Mouse (Mus musculus): Measurements from ENCODE around the gene Elp5. TPM values are rescaled to one million over a fixed set of nuclear protein-coding genes. Genes with fewer than 3 reads are reported as not detected.
A peak's percentile ranks its signal among the peaks of the same experiment; 100 is the strongest.

The Elp5 gene
- polyA plus RNA-seq, 1 experiment from 2014 or later = 76.4 TPM

DNA sequence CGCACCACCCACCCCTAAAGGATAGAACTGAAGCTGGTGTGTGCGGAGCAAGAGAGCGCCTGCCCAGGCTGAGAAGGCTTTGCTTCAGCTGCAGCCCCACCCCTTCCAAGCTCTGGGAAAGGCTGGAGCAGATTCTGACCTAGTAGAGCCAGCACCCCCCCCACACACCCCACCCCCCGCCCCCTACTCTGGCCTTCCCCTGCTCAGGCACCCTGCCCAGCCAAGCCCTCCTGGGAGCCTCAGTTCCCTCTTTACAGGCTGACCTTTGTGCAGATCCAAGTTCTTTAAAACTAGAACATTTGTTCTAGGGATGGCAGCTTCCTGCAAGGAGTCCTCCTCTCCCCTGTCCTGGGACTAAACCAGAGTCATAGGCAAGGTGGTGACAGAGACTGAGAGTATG is 44.9 kb downstream of the Elp5 start:
- ATAC-seq (no peak), DNase-seq (ENCODE audit: low read depth, low spot score) (no peak)
- TF ChIP-seq CTCF (IDR thresholded peaks at IDR 0.05) = no peak
- ChIA-PET CTCF (interaction anchor here (0.9 to 3.7 kb wide), 4 partner anchors 11 to 60 kb away, joined by 3 to 26 read pairs (median 3); partner anchors contain the start of gene Slc2a4), POLR2A (interaction anchor here (1.1 to 2.0 kb wide), 2 partner anchors 14 to 17 kb away, joined by 3 to 7 read pairs; partner anchors contain the start of gene Eif5a)
- in situ Hi-C loops (cut with MboI; ENCODE audit: low pct_unique_long_range_greater_than_20kb) = loop anchor here (10.0 kb wide), 1 partner anchor 277 kb away; the partner anchor contains the start of gene Slc16a11
- peaks cover 9% of the 10 kb centered on the region for H3K27me3 ChIP-seq

- CTCF ChIA-PET = interaction anchor here (0.9 to 3.7 kb wide), 5 partner anchors 12 to 60 kb away, joined by 3 to 26 read pairs (median 3); partner anchors contain the start of genes Kctd11 and Slc2a4
- DNase-seq (ENCODE audit: low read depth, low spot score) = no peak
These were observed 45.5 kb downstream of the Elp5 start for GRCm38 (mm10) chr11:69936714-69937347.

DNA sequence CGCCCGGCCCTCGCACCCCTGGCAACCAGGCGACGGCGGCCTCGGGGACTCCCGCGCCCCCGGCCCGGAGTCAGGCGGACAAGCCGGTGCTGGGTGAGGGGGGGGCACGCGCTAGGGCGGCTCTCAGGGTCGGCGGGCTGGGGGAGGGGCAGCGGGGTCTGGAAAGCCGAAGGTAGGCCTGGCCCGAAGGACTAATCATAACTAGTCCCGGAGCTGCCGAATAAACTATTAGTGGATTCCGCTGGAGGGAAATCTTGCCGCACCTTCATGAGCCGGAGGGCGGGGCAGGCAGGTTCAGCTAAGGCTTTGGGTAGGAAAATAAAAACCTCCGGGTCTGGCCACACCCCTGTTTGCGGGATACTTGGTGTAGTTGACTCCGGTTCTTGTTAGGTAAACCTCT is 46.2 kb downstream of the Elp5 start:
- no peak for DNase-seq (ENCODE audit: low read depth, low spot score)
- CTCF ChIA-PET = interaction anchor here (1.3 to 3.7 kb wide), 2 partner anchors 12 to 55 kb away, joined by 3 to 26 read pairs; partner anchors contain the start of genes Kctd11 and Slc2a4
- no peak for ATAC-seq
- in situ Hi-C loops (cut with MboI; ENCODE audit: low pct_unique_long_range_greater_than_20kb) = loop anchor here (10.0 kb wide), 1 partner anchor 279 kb away; the partner anchor contains the start of gene Slc16a11
- POLR2A ChIA-PET = interaction anchor here (0.6 to 2.0 kb wide), 3 partner anchors 11 to 568 kb away, joined by 3 to 7 read pairs (median 3); partner anchors contain the start of gene Eif5a
- peaks cover 9% of the 10 kb centered on the region for H3K27me3 ChIP-seq
- no peak for TF ChIP-seq CTCF (IDR thresholded peaks at IDR 0.05)

More at GRCm38 (mm10) chr11:69936714-69937347, 45.5 kb downstream of the Elp5 start:
- ATAC-seq = no peak
- TF ChIP-seq CTCF (IDR thresholded peaks at IDR 0.05) = no peak
- in situ Hi-C loops (cut with MboI; ENCODE audit: low pct_unique_long_range_greater_than_20kb) = loop anchor here (10.0 kb wide), 1 partner anchor 278 kb away; the partner anchor contains the start of gene Slc16a11
- POLR2A ChIA-PET = interaction anchor here (0.7 to 2.0 kb wide), 3 partner anchors 10 to 16 kb away, joined by 3 to 7 read pairs (median 3); partner anchors contain the start of gene Eif5a
- peaks cover 9% of the 10 kb centered on the region for H3K27me3 ChIP-seq

- CTCF ChIA-PET = interaction anchor here (1.3 to 4.8 kb wide), 6 partner anchors 9 to 61 kb away, joined by 3 to 85 read pairs (median 7); partner anchors contain the start of genes Ctdnep1, Eif5a, Kctd11 and Slc2a4
- peaks cover 8% of the 10 kb centered on the region for H3K27me3 ChIP-seq
- DNase-seq (ENCODE audit: low read depth, low spot score) = no peak
- no peak for TF ChIP-seq CTCF (IDR thresholded peaks at IDR 0.05)
- ATAC-seq = peak; percentile 67
- in situ Hi-C loops (cut with MboI; ENCODE audit: low pct_unique_long_range_greater_than_20kb) = loop anchor here (10.0 kb wide), 1 partner anchor 279 kb away; the partner anchor contains the start of gene Slc16a11
- POLR2A ChIA-PET = no interaction called here
These were observed 47.0 kb downstream of the Elp5 start, which contains the start of gene Ybx2 for GRCm38 (mm10) chr11:69935137-69935879. Gene Ybx2 (plus strand): TSS chr11:69935796.

- in situ Hi-C loops (cut with MboI; ENCODE audit: low pct_unique_long_range_greater_than_20kb) = loop anchor here (10.0 kb wide), 1 partner anchor 280 kb away; the partner anchor contains the start of gene Slc16a11
- CTCF ChIA-PET = interaction anchor here (1.1 to 4.8 kb wide), 9 partner anchors 9 to 204 kb away, joined by 3 to 85 read pairs (median 5); partner anchors contain the start of genes Ctdnep1, Eif5a and Slc2a4
These were observed 47.6 kb downstream of the Elp5 start for GRCm38 (mm10) chr11:69934681-69935080.

DNA sequence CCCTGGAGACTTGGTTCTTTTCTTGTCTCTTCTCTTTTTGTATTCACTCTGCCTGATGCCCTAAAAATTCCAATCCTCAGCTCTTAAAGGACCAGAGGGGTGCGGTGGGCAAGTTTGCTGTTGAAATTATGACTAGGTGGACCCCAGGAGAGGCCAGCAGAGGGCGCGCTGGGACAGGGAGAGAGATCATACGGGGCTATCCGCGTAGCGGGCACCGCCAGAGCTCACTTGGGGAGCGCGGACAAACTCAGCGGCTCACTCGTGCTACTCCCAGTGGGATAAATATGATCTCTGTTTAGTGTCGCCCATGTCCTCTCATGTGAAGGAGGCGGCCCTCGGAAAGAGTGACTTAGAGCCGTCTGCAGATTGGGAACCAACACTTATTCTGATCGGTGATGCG is 48.1 kb downstream of the Elp5 start:
- DNase-seq (ENCODE audit: low read depth, low spot score) (no peak), ATAC-seq (peak; percentile 44)
- peaks cover 6% of the 10 kb centered on the region for H3K27me3 ChIP-seq
- ChIA-PET CTCF (interaction anchor here (1.1 to 4.8 kb wide), 12 partner anchors 10 to 203 kb away, joined by 3 to 85 read pairs (median 4); partner anchors contain the start of genes 2810408A11Rik, Ctdnep1, Eif5a and Neurl4), POLR2A (interaction anchor here (0.6 kb wide), 2 partner anchors 10 to 210 kb away, joined by 3 read pairs; no protein-coding TSS in a partner anchor)
- TF ChIP-seq CTCF (IDR thresholded peaks at IDR 0.05) = peak; percentile 95
- in situ Hi-C loops (cut with MboI; ENCODE audit: low pct_unique_long_range_greater_than_20kb) = loop anchor here (10.0 kb wide), 1 partner anchor 281 kb away; the partner anchor contains the start of gene Slc16a11

More at GRCm38 (mm10) chr11:69934681-69935080, 47.6 kb downstream of the Elp5 start:
- H3K27me3 ChIP-seq = peaks cover 6% of the 10 kb centered on the region
- POLR2A ChIA-PET = no interaction called here
- no peak for ATAC-seq
- DNase-seq (ENCODE audit: low read depth, low spot score) = no peak
- TF ChIP-seq CTCF (IDR thresholded peaks at IDR 0.05) = no peak

DNA sequence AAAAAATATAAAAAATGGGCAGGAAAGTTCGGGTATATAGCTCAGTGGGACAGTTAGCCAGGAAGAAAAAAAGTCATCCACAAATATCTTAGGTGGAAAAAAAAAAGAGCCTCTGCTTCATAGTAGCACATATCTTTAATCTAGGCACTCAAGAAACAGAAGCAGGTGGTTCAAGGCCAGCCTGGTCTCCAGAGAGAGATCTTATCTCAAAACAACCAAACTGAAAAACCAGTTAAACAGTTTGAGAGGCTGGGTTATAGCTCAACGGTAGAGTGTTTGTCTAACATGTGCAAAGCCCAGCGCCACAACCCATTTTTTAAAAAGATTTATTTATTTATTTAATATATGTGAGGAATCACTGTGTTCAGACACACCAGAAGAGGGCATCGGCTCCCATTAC is 49.3 kb downstream of the Elp5 start:
- ATAC-seq (no peak), DNase-seq (ENCODE audit: low read depth, low spot score) (no peak)
- CTCF ChIA-PET = interaction anchor here (0.9 to 4.8 kb wide), 9 partner anchors 10 to 54 kb away, joined by 3 to 85 read pairs (median 5); partner anchors contain the start of genes 2810408A11Rik, Eif5a, Neurl4 and Slc2a4
- in situ Hi-C loops (cut with MboI; ENCODE audit: low pct_unique_long_range_greater_than_20kb) = loop anchor here (10.0 kb wide), 1 partner anchor 282 kb away; the partner anchor contains the start of gene Slc16a11
- POLR2A ChIA-PET = interaction anchor here (1.0 kb wide), 1 partner anchor 51 kb away, joined by 4 read pairs; no protein-coding TSS in a partner anchor
- peaks cover 3% of the 10 kb centered on the region for H3K27me3 ChIP-seq
- no peak for TF ChIP-seq CTCF (IDR thresholded peaks at IDR 0.05)

DNA sequence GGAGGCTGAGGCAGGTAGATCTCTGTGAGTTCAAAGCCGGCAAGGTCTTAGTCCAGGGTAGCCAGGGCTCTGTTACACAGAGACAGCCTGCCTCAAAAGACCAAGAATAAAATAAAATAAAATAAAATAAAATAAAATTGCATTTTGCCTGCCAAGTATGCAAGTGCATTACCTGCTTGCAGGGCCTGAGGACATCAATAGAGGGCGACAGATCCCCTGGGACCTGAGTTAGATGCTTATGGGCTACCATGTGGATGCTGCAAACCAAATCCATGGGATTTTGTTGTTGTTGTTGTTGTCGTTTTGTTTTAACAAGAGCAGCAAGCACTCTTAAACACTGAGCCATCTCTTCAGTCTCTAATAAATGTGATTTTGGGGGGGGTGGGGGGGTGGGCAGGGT is 50.1 kb downstream of the Elp5 start:
- peak; percentile 59 for TF ChIP-seq CTCF (IDR thresholded peaks at IDR 0.05)
- ChIA-PET POLR2A (interaction anchor here (1.0 kb wide), 1 partner anchor 51 kb away, joined by 4 read pairs; no protein-coding TSS in a partner anchor), CTCF (interaction anchor here (1.1 to 4.8 kb wide), 5 partner anchors 9 to 24 kb away, joined by 3 to 85 read pairs (median 6); partner anchors contain the start of genes Eif5a and Slc2a4)
- ATAC-seq (no peak), DNase-seq (ENCODE audit: low read depth, low spot score) (no peak)
- in situ Hi-C loops (cut with MboI; ENCODE audit: low pct_unique_long_range_greater_than_20kb) = loop anchor here (10.0 kb wide), 1 partner anchor 283 kb away; the partner anchor contains the start of gene Slc16a11
- H3K27me3 ChIP-seq = peaks cover 3% of the 10 kb centered on the region

- peaks cover 3% of the 10 kb centered on the region for H3K27me3 ChIP-seq
- POLR2A ChIA-PET = no interaction called here
- CTCF ChIA-PET = interaction anchor here (1.1 to 4.8 kb wide), 4 partner anchors 8 to 24 kb away, joined by 3 to 85 read pairs (median 24); partner anchors contain the start of genes Eif5a and Slc2a4
- ATAC-seq = no peak
- no peak for TF ChIP-seq CTCF (IDR thresholded peaks at IDR 0.05)
- DNase-seq (ENCODE audit: low read depth, low spot score) = no peak
- in situ Hi-C loops (cut with MboI; ENCODE audit: low pct_unique_long_range_greater_than_20kb) = loop anchor here (10.0 kb wide), 1 partner anchor 283 kb away; the partner anchor contains the start of gene Slc16a11
These were observed 50.5 kb downstream of the Elp5 start for GRCm38 (mm10) chr11:69931769-69932168.

Data from Patski (cell line).